Mouse (Mus musculus) E14TG2a.4 (cell line): ENCODE measurements around the gene Tomt.

Experiments
- CTCF ChIP-seq: conservative IDR thresholded peaks from 2 replicates; pipeline ENCODE4 v1.5.1; 2014; ENCODE audit warnings: low read length
- POU5F1 ChIP-seq: IDR thresholded peaks from 2 replicates; pipeline ENCODE4 v1.6.1; 2014; ENCODE audit warnings: low read length, borderline replicate concordance

DNA sequence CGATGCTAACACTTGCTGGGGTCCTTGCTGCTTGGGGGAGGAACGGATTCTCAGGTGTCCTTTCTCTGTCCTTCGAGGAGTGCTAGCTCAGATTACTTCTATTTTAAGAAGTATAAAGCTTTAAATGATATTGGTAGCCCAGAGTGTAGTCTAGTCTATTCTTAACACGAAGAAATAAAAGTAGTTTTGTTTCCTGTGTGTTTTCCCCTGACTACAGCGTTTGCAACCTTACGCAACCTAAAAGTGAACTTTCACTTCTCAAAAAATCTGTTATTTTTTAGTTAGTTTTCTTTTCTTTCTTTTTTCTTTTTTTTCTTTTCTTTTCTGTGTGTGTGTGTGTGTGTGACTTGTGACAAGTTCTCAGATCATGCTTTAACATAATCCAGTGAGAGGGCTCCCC, 54.5 kb downstream of the Tomt start:
- no peak for TF ChIP-seq CTCF
- no peak for TF ChIP-seq POU5F1
